Mouse (Mus musculus) stomach, postnatal 0 days (tissue): ENCODE data around the gene Ampd1. TPM values are rescaled to one million over a fixed set of nuclear protein-coding genes. Genes with fewer than 3 reads are reported as not detected.

ENCODE experiments used
- ATAC-seq: fragments of 200-750 bp; cut with Nextera tagmentation; 2 replicates; pipeline ENCODE4 v1.8.0; 2017; ENCODE audit not compliant: low FRiP score, low TSS enrichment
- DNase-seq: peaks from one replicate; pipeline ENCODE4 v3.0.0-alpha.2; 2016; ENCODE audit warnings: low spot score
- H3K27ac ChIP-seq: fragments of 300-500 bp; sonication (generic); replicated peaks from 2 replicates; pipeline ENCODE4 v1.5.1; 2014; ENCODE audit warnings: mild to moderate bottlenecking, control low read depth
- H3K27me3 ChIP-seq: fragments of 300-500 bp; sonication (generic); 2 replicates; pipeline ENCODE4 v1.6.1; 2014; ENCODE audit warnings: low read length; ENCODE audit not compliant: control insufficient read depth, insufficient read depth
- H3K36me3 ChIP-seq: fragments of 300-500 bp; sonication (generic); 2 replicates; pipeline ENCODE4 v1.6.1; 2014; ENCODE audit warnings: low read length, mixed read lengths; ENCODE audit not compliant: control insufficient read depth, insufficient read depth
- H3K4me1 ChIP-seq: fragments of 300-500 bp; sonication (generic); replicated peaks from 2 replicates; pipeline ENCODE4 v1.6.1; 2014; ENCODE audit warnings: antibody characterized with exemption; ENCODE audit not compliant: control insufficient read depth, insufficient read depth
- H3K4me2 ChIP-seq: fragments of 300-500 bp; sonication (generic); replicated peaks from 2 replicates; pipeline ENCODE4 v1.6.1; 2014; ENCODE audit warnings: low read depth, mild to moderate bottlenecking, control low read depth, moderate library complexity
- H3K4me3 ChIP-seq: fragments of 300-500 bp; sonication (generic); 2 replicates; pipeline ENCODE4 v1.5.1; 2014; ENCODE audit warnings: low read depth, low read length, control low read depth
- H3K9ac ChIP-seq: fragments of 300-500 bp; sonication (generic); 2 replicates; pipeline ENCODE4 v1.6.1; 2014; ENCODE audit warnings: mild to moderate bottlenecking, low read length, control low read depth, mixed read lengths
- H3K9me3 ChIP-seq: fragments of 300-500 bp; sonication (generic); 2 replicates; pipeline ENCODE4 v1.6.1; 2016; ENCODE audit warnings: low read length; ENCODE audit not compliant: control insufficient read depth
- CTCF ChIP-seq: IDR thresholded peaks from 2 replicates; pipeline ENCODE4 v1.5.1; 2016; ENCODE audit warnings: antibody characterized with exemption, low read depth, mild to moderate bottlenecking, moderate library complexity
- EP300 ChIP-seq: optimal IDR thresholded peaks from 2 replicates; pipeline ENCODE3; 2016; ENCODE audit warnings: antibody characterized with exemption
- WGBS: fragments of 180-500 bp; shearing (Covaris S2); extraction: QIAGEN DNeasy Blood & Tissue Kit; methylation state at CpG from one replicate; pipeline ENCODE4 v1.1.7; 2014; 5-methylcytosine and 5-hydroxymethylcytosine counted together
- polyA plus RNA-seq: library from polyadenylated mRNA; unstranded; fragments of >200 nt; fragmentation: Nextera tagmentation; extraction: Ambion mirVana; gene quantifications from 2 replicates; pipeline ENCODE4 v1.2.1, GENCODE M21; 2015

The Ampd1 gene
- polyA plus RNA-seq, 1 experiment from 2014 or later: 0.28 TPM

GRCm38 (mm10) chr3:103107565-103108240 is 33.9 kb downstream of the Ampd1 start:
- no peak overlapping the region for H3K9ac ChIP-seq
- TF ChIP-seq CTCF: no peak
- no peak for TF ChIP-seq EP300
- no peaks in the 10 kb centered on the region for H3K9me3 ChIP-seq
- no peak overlapping the region for H3K4me2 ChIP-seq
- ATAC-seq (no peak), DNase-seq (no peak)
- H3K27me3 ChIP-seq: no peaks in the 10 kb centered on the region
- H3K27ac ChIP-seq: no peak overlapping the region
- H3K4me1 ChIP-seq: no peaks in the 10 kb centered on the region
- WGBS: 79% methylated on average over 7 of the region's 7 CpGs
- H3K36me3 ChIP-seq: no peaks in the 10 kb centered on the region
- H3K4me3 ChIP-seq: no peak overlapping the region

- TF ChIP-seq CTCF (no peak), EP300 (no peak)
- no peak for ATAC-seq
Measured at GRCm38 (mm10) chr3:103112216-103112615, 38.4 kb downstream of the Ampd1 start.

GRCm38 (mm10) chr3:103123636-103124035 is 49.8 kb downstream of the Ampd1 start:
- no peak overlapping the region for H3K4me3 ChIP-seq
- H3K27me3 ChIP-seq: no peaks in the 10 kb centered on the region
- H3K9ac ChIP-seq: no peak overlapping the region
- ATAC-seq (no peak), DNase-seq (no peak)
- no peak overlapping the region for H3K27ac ChIP-seq
- no peaks in the 10 kb centered on the region for H3K36me3 ChIP-seq
- H3K9me3 ChIP-seq: no peaks in the 10 kb centered on the region
- no peak for TF ChIP-seq CTCF
- H3K4me2 ChIP-seq: no peak overlapping the region
- no peaks in the 10 kb centered on the region for H3K4me1 ChIP-seq
- 79% methylated on average over 3 of the region's 3 CpGs for WGBS

More at GRCm38 (mm10) chr3:103112216-103112615, 38.4 kb downstream of the Ampd1 start:
- no peak overlapping the region for H3K4me3 ChIP-seq
- H3K27ac ChIP-seq: no peak overlapping the region
- H3K36me3 ChIP-seq: no peaks in the 10 kb centered on the region
- DNase-seq: no peak
- H3K9ac ChIP-seq: no peak overlapping the region
- no peaks in the 10 kb centered on the region for H3K4me1 ChIP-seq
- no peaks in the 10 kb centered on the region for H3K27me3 ChIP-seq
- WGBS: 60% methylated on average over 5 of the region's 5 CpGs
- H3K9me3 ChIP-seq: no peaks in the 10 kb centered on the region
- no peak overlapping the region for H3K4me2 ChIP-seq

DNA sequence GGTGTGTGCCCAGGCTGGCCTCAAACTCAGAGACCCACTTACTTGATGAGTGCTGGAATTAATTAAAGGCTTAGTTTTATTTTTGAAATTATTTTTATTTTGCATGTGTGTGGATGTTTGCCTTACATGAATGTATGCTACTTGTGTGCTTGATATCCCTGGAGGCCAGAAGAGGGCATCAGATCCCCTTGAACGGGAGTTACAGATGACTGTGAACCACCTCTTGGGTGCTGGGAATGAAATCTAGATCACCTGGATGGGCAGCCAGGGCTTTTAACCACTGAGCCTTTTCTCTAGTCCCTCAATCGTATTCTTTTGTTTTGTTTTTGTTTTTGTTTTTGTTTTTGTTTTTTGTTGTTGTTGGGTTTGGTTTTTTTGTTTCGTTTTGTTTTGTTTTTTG is 52.3 kb downstream of the Ampd1 start:
- Histone ChIP-seq H3K4me3 (no peak overlapping the region), H3K4me2 (no peak overlapping the region), H3K27ac (no peak overlapping the region), H3K4me1 (no peaks in the 10 kb centered on the region), H3K9me3 (no peaks in the 10 kb centered on the region), H3K9ac (no peak overlapping the region), H3K36me3 (no peaks in the 10 kb centered on the region), H3K27me3 (no peaks in the 10 kb centered on the region)
- 95% methylated on average over 3 of the region's 3 CpGs for WGBS
- ATAC-seq (no peak), DNase-seq (no peak)
- TF ChIP-seq EP300 (no peak), CTCF (0 out of 2 replicates have a peak, but pooled peaks have one; percentile 26)

- no peaks in the 10 kb centered on the region for H3K27me3 ChIP-seq
- no peak overlapping the region for H3K9ac ChIP-seq
- no peak overlapping the region for H3K4me3 ChIP-seq
- DNase-seq (no peak), ATAC-seq (no peak)
- H3K27ac ChIP-seq: peak overlapping the region; percentile 63
- H3K9me3 ChIP-seq: no peaks in the 10 kb centered on the region
- WGBS: 34% methylated on average over 2 of the region's 2 CpGs
- no peaks in the 10 kb centered on the region for H3K4me1 ChIP-seq
- H3K4me2 ChIP-seq: no peak overlapping the region
- no peaks in the 10 kb centered on the region for H3K36me3 ChIP-seq
- no peak for TF ChIP-seq CTCF
- no peak for TF ChIP-seq EP300
Measured at GRCm38 (mm10) chr3:103127177-103127576, 53.4 kb downstream of the Ampd1 start.

DNA sequence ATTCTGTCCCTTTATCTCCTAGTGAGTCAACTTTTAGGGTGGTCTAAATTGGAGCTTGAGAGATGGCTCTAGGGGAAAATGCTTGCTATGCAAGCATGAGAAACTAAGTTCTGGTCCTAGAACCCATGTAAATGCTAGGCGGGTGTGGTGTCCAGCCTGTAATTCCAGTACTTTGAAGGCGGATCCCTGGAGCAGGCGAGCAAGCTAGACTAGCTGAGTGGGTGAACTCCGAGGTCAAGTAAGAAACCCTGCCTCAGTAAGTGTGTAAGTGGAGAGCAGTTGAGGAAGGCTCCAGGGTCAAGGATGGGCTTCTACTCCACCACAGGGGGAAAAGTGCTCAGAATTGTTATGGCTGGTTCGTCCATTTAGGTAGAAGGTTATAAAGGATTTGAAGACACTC is 53.9 kb downstream of the Ampd1 start:
- Histone ChIP-seq H3K36me3 (no peaks in the 10 kb centered on the region), H3K4me1 (no peaks in the 10 kb centered on the region), H3K4me2 (no peak overlapping the region), H3K4me3 (no peak overlapping the region), H3K27ac (peak overlapping the region; percentile 63), H3K9me3 (no peaks in the 10 kb centered on the region), H3K9ac (no peak overlapping the region), H3K27me3 (no peaks in the 10 kb centered on the region)
- WGBS: 64% methylated on average over 5 of the region's 5 CpGs
- DNase-seq (no peak), ATAC-seq (no peak)
- TF ChIP-seq CTCF: no peak
- no peak for TF ChIP-seq EP300
